Mouse (Mus musculus) testis, postnatal 10 days (tissue): ENCODE data around the gene Gpbp1l1.

ENCODE experiments used
- DNase-seq: peaks from one replicate; pipeline ENCODE4 v3.0.0; 2021; ENCODE audit warnings: low spot score

The Gpbp1l1 gene

GRCm38 (mm10) chr4:116557306-116558121, at the start of gene Gpbp1l1:
Gene Gpbp1l1, plus strand, starts transcription at chr4:116557658.
- DNase-seq: peak; percentile 98

GRCm38 (mm10) chr4:116531109-116531508, 26.3 kb upstream of the Gpbp1l1 start:
- no peak for DNase-seq

GRCm38 (mm10) chr4:116536351-116536750, 21.1 kb upstream of the Gpbp1l1 start:
- DNase-seq: no peak

GRCm38 (mm10) chr4:116537737-116538136, 19.7 kb upstream of the Gpbp1l1 start:
- DNase-seq: no peak

GRCm38 (mm10) chr4:116550432-116550831, 7.0 kb upstream of the Gpbp1l1 start:
- no peak for DNase-seq

- DNase-seq: no peak
Observed at GRCm38 (mm10) chr4:116553035-116553434, 4.4 kb upstream of the Gpbp1l1 start.

GRCm38 (mm10) chr4:116555413-116556300, 1.8 kb upstream of the Gpbp1l1 start, which contains the start of gene Tmem69:
Gene Tmem69, minus strand, starts transcription at chr4:116555936.
- peak; percentile 76 for DNase-seq

- peak; percentile 94 for DNase-seq
Observed at GRCm38 (mm10) chr4:116556561-116557305, 725 bp upstream of the Gpbp1l1 start.

- DNase-seq: no peak
Observed at GRCm38 (mm10) chr4:116558151-116558882, 859 bp downstream of the Gpbp1l1 start.

GRCm38 (mm10) chr4:116595793-116596192, 38.3 kb downstream of the Gpbp1l1 start:
- no peak for DNase-seq

- DNase-seq: no peak
Observed at GRCm38 (mm10) chr4:116596379-116596778, 38.9 kb downstream of the Gpbp1l1 start, which contains the start of gene Ccdc17. Gene Ccdc17, plus strand, starts transcription at chr4:116596654.

- peak; percentile 88 for DNase-seq
Observed at GRCm38 (mm10) chr4:116596978-116597881, 39.8 kb downstream of the Gpbp1l1 start.

GRCm38 (mm10) chr4:116612621-116613020, 55.2 kb downstream of the Gpbp1l1 start:
- no peak for DNase-seq

GRCm38 (mm10) chr4:116615237-116615636, 57.8 kb downstream of the Gpbp1l1 start:
- no peak for DNase-seq

GRCm38 (mm10) chr4:116624831-116625230, 67.4 kb downstream of the Gpbp1l1 start:
- no peak for DNase-seq

- peak; percentile 93 for DNase-seq
Observed at GRCm38 (mm10) chr4:116626658-116627358, 69.3 kb downstream of the Gpbp1l1 start.

GRCm38 (mm10) chr4:116627359-116627716, 69.9 kb downstream of the Gpbp1l1 start:
- peak; percentile 92 for DNase-seq

GRCm38 (mm10) chr4:116627722-116628662, 70.5 kb downstream of the Gpbp1l1 start, which contains the start of gene Nasp:
Gene Nasp, minus strand, starts transcription at chr4:116627941.
- DNase-seq: peak; percentile 73
